Mouse (Mus musculus) erythroblast, embryonic 14.5 days (primary cell): ENCODE measurements at regions not wholly inside any gene's neighbourhood (a gene's known extent, or its start where the extent isn't known, plus 50 kb on each side); places are given as distances from the start of the nearest gene placed in this dataset.

ENCODE experiments used
- H3K27me3 ChIP-seq: 2 replicates; pipeline ENCODE4 v1.6.1; 2012; ENCODE audit warnings: inconsistent platforms; ENCODE audit not compliant: control insufficient read depth
- H3K36me3 ChIP-seq: 2 replicates; pipeline ENCODE4 v1.6.1; 2012; ENCODE audit warnings: mild to moderate bottlenecking, inconsistent platforms; ENCODE audit not compliant: control insufficient read depth
- H3K4me1 ChIP-seq: 2 replicates; pipeline ENCODE4 v1.6.1; 2012; ENCODE audit warnings: inconsistent platforms; ENCODE audit not compliant: control insufficient read depth
- H3K4me3 ChIP-seq: replicated peaks from 2 replicates; pipeline ENCODE3; 2012; ENCODE audit warnings: moderate library complexity, mild to moderate bottlenecking, inconsistent platforms
- H3K9me3 ChIP-seq: 2 replicates; pipeline ENCODE4 v1.6.1; 2012; ENCODE audit warnings: low read length, inconsistent platforms, mixed read lengths; ENCODE audit not compliant: control insufficient read depth
- GATA1 ChIP-seq: IDR thresholded peaks from 2 replicates; pipeline ENCODE4 v1.6.1; 2012; ENCODE audit warnings: low read length, inconsistent platforms, mixed read lengths
- TAL1 ChIP-seq: IDR thresholded peaks from 3 replicates; pipeline ENCODE4 v1.6.1; 2012; ENCODE audit warnings: low read length, inconsistent platforms, mixed read lengths

DNA sequence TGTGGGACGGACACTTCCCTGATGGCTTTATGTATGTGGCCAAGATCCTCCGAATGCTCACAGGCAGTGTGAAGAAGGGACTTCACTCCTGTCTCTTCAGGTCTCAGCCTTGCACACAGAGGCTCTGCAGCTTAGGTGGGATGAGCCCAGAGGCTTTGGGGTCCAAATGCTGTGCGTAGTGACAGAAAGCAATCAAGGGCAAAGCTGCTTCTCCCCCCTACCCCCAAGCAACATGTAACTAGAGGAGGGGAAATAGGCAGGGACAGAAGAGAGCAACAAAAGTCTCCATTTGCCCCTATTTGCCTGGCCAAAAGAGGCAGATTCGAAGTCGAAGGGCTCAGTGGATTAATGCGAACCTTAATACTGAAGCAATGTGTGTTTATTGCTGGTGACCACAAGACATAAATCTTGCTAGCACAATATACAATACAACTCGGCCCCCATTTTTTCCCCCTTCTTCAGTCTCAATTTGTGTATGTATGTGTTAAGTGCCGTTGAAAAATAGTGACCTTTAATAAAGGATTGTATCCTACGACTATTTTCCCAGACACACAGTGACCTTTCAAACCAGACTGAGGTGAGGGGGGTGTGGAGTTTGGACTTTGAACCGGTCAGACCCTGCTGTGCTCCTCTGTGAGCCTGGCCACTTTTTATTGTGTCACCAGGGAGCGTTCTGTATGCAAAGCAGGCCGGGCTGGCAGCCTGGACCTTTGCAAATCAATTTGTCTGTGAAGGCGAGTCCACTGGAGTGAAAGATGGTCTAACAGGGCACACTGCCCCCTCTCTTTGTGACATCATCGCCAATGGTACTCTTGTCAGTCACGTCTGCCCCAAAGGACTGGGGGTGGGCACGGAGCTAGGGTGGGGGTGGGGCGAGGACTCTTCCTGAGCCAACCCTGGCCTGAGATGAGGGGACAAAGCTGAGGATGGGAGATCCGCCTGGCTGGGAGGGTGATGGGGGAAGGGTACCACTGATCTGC, 208.6 kb downstream of the Bcl11a start:
- TF ChIP-seq GATA1 (no peak), TAL1 (no peak)
- Histone ChIP-seq H3K4me3 (no peak overlapping the region), H3K27me3 (peaks cover 16% of the 10 kb centered on the region), H3K36me3 (no peaks in the 10 kb centered on the region), H3K9me3 (no peaks in the 10 kb centered on the region), H3K4me1 (peaks cover 1% of the 10 kb centered on the region; the same call in 1 of the 2 replicates)

- Histone ChIP-seq H3K36me3 (no peaks in the 10 kb centered on the region), H3K27me3 (peaks cover 2% of the 10 kb centered on the region), H3K4me1 (peaks cover 1% of the 10 kb centered on the region; the same call in 1 of the 2 replicates), H3K9me3 (no peaks in the 10 kb centered on the region), H3K4me3 (no peak overlapping the region)
- TF ChIP-seq TAL1 (no peak), GATA1 (no peak)
Observed at GRCm38 (mm10) chr11:24293209-24293608, 215.4 kb downstream of the Bcl11a start.

DNA sequence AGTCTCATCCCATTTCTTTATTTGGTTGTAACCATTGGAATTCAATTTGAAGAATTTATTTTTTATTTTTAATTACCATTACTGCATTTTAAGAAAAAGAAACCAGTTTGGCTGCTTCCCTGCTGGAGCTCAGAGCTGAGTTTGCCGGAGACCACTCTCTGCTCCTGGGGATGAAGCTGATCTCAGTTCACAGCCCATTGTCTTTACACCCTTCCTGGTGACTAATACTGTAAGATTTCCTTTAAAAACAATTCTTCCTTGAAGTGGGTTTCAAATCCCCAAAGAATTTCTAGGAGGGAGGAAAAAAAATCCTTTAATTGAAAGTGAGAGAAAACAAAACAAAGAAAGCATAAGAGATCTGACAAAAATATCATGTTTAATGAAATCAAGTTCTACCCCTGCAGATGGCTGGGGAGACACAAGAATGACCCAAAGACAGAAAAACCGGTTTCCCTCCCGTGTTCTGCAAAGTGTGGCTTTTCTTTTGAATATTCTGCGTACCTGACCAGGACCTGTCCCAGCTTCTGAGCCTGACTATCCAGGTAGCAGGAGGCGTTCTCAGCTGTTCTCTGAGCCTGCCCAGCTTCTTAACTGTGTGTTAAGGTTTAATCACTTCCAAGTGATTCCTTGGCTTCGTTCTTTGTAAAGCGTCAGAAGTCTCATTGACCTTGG, 216.1 kb downstream of the Bcl11a start:
- no peak overlapping the region for H3K4me3 ChIP-seq
- no peaks in the 10 kb centered on the region for H3K9me3 ChIP-seq
- no peak for TF ChIP-seq TAL1
- TF ChIP-seq GATA1, result no peak
- H3K4me1 ChIP-seq, result peaks cover 1% of the 10 kb centered on the region; the same call in 1 of the 2 replicates
- H3K27me3 ChIP-seq, result peaks cover 2% of the 10 kb centered on the region
- no peaks in the 10 kb centered on the region for H3K36me3 ChIP-seq

DNA sequence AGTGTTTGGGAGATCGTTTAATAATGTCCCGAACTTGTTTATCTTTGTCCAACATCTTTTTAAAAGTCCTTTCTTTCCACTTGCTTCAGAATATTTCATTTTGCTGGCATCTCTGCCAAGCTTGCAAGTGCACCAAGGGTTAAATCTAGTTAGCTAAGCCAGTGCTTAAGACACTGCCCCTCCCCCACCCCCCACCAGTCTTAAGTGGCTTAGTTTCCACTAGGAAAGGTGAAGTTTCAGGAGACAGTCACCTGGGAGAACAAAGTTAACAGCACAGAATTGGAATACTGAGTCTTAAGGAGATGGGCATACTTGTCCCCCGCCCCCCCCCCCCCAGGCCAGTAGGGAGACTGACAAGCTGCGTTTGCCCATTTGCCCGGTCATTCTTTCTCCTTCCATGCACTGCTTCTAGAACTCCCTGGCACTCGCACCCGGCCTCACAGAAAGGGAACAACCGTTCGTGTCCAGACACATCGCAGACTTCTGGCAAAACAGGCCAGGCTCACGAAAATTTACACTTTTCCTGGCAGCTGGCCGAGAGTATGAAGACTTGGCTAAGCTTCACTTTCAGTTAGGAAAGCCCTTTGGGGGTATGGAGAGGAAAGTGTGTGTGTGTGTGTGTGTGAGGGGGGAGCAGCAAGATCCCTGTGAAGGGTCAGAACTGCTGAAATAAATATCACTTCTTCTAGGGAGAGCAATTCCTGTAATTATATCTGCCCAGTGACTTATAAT, 219.2 kb downstream of the Bcl11a start:
- H3K4me3 ChIP-seq, result no peak overlapping the region
- H3K27me3 ChIP-seq, result peaks cover 2% of the 10 kb centered on the region
- no peaks in the 10 kb centered on the region for H3K36me3 ChIP-seq
- no peaks in the 10 kb centered on the region for H3K4me1 ChIP-seq
- no peaks in the 10 kb centered on the region for H3K9me3 ChIP-seq
- no peak for TF ChIP-seq TAL1
- no peak for TF ChIP-seq GATA1

DNA sequence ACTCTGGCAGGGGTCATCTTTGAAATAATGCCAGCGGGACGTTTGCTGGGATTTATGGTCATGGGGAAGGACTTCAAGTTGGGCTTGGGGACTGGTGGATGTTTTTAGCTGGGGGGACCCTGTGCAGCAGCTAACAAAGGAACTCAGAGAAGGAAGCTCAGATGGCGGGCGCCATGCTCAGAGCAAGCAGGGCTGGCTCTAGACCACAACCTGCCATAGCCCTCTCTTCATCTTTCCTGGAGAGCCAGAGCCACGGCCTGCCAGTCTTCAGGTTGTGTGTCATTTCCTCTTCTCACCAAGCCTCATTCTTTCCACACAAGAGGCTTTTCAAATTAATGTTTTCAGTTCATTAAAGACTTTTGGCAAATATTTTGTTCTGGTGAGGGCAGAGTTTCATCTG, 219.9 kb downstream of the Bcl11a start:
- H3K9me3 ChIP-seq, result no peaks in the 10 kb centered on the region
- no peak overlapping the region for H3K4me3 ChIP-seq
- TF ChIP-seq TAL1, result no peak
- TF ChIP-seq GATA1, result no peak

GRCm38 (mm10) chr11:24300351-24300750, 222.5 kb downstream of the Bcl11a start:
- Histone ChIP-seq H3K4me3 (no peak overlapping the region), H3K36me3 (no peaks in the 10 kb centered on the region), H3K27me3 (peaks cover 9% of the 10 kb centered on the region), H3K9me3 (no peaks in the 10 kb centered on the region), H3K4me1 (peaks cover 2% of the 10 kb centered on the region; the same call in 1 of the 2 replicates)
- TF ChIP-seq TAL1 (no peak), GATA1 (no peak)

More for the DNA sequence above, 219.9 kb downstream of the Bcl11a start:
- H3K4me1 ChIP-seq, result no peaks in the 10 kb centered on the region
- no peaks in the 10 kb centered on the region for H3K36me3 ChIP-seq
- peaks cover 2% of the 10 kb centered on the region for H3K27me3 ChIP-seq

DNA sequence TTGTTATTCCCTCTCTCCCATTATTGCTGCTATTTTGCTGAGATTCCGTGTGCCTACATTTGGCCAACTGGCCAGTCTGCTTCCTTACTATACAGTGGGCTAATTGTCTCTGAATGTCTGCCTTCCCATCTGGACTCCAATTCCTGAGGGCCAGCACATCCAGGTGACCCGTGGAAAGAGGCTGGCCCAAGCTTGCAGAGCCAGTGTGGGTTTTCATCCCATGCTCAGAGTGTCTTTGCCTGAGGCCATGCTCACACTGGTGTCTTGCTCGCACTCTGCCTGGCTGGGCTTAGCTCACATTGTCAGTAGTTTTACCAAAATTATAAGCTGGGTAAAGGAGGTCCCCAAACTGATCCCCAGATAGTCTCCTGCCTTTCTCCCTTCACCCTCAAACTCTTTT, 223.3 kb downstream of the Bcl11a start:
- Histone ChIP-seq H3K9me3 (no peaks in the 10 kb centered on the region), H3K27me3 (peaks cover 15% of the 10 kb centered on the region), H3K4me1 (peaks cover 8% of the 10 kb centered on the region), H3K36me3 (no peaks in the 10 kb centered on the region), H3K4me3 (no peak overlapping the region)
- TF ChIP-seq GATA1, result no peak
- no peak for TF ChIP-seq TAL1

DNA sequence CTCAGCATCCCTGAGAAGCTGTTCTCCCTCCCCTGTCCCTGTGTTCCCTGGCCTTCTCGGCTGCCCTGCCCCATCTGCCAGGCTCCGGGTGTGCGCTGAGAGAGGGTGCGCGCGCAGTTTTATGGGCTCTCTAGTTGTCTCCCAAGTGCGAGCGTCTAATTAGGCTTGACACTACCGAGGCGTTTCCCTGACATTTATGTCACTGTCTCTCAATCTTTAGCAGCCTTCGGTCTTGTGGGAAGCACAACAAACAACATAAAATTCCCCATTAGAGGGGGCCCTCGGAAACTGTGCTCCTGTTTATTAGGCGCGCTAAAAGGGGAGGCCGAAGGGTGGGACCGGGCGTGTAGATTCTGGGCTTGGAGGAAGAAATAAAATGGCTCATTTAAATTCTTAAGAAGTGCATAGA, 227.3 kb downstream of the Bcl11a start:
- Histone ChIP-seq H3K9me3 (no peaks in the 10 kb centered on the region), H3K36me3 (no peaks in the 10 kb centered on the region), H3K4me1 (peaks cover 10% of the 10 kb centered on the region), H3K4me3 (no peak overlapping the region), H3K27me3 (peaks cover 14% of the 10 kb centered on the region)
- no peak for TF ChIP-seq TAL1
- no peak for TF ChIP-seq GATA1
